Mouse (Mus musculus) brown adipose tissue, adult 24 weeks (tissue): ENCODE data around the gene Krcc1. TPM values are rescaled to one million over a fixed set of nuclear protein-coding genes. Genes with fewer than 3 reads are reported as not detected.
"Not testable (repeated sequence)": the region's sequence is repeated elsewhere in the genome, so short reads cannot be mapped to it uniquely, and the experiment has no call there.

ENCODE experiments used
- H3K27ac ChIP-seq: fragments of 200-500 bp; replicated peaks from 2 replicates; pipeline ENCODE4 v1.5.1; 2012; ENCODE audit warnings: low read depth, mild to moderate bottlenecking, low read length
- H3K4me1 ChIP-seq: fragments of 200-500 bp; 2 replicates; pipeline ENCODE4 v1.6.1; 2012; ENCODE audit warnings: low read length, mixed read lengths; ENCODE audit not compliant: control insufficient read depth, insufficient read depth, insufficient read length
- H3K4me3 ChIP-seq: fragments of 200-500 bp; 2 replicates; pipeline ENCODE4 v1.5.1; 2012; ENCODE audit warnings: low read depth, mild to moderate bottlenecking, low read length, moderate library complexity; ENCODE audit not compliant: insufficient read depth
- polyA plus RNA-seq: library from polyadenylated mRNA; stranded (reverse); fragments of >200 nt; gene quantifications from 2 replicates; pipeline ENCODE4 v1.2.4, GENCODE M21; 2012; ENCODE audit not compliant: missing spikeins, insufficient read depth, insufficient read length

The Krcc1 gene
- polyA plus RNA-seq, 1 experiment, result 201 TPM

GRCm38 (mm10) chr6:71274621-71275020 lies 3.1 kb downstream of the Krcc1 start:
- Histone ChIP-seq H3K4me1 (peaks cover 11% of the 10 kb centered on the region; the same call in 1 of the 2 replicates), H3K4me3 (no peak overlapping the region), H3K27ac (no peak overlapping the region)

- Histone ChIP-seq H3K4me1 (peaks cover 2% of the 10 kb centered on the region; the same call in 1 of the 2 replicates), H3K4me3 (no peak overlapping the region), H3K27ac (no peak overlapping the region)
Measured at GRCm38 (mm10) chr6:71279418-71279817, 7.9 kb downstream of the Krcc1 start.

GRCm38 (mm10) chr6:71293509-71293908 lies 22.0 kb downstream of the Krcc1 start:
- H3K27ac ChIP-seq, result no peak overlapping the region
- no peak overlapping the region for H3K4me3 ChIP-seq
- H3K4me1 ChIP-seq, result no peaks in the 10 kb centered on the region

- Histone ChIP-seq H3K27ac (no peak overlapping the region), H3K4me1 (no peaks in the 10 kb centered on the region), H3K4me3 (no peak overlapping the region)
Measured at GRCm38 (mm10) chr6:71295303-71295702, 23.8 kb downstream of the Krcc1 start.

GRCm38 (mm10) chr6:71298051-71298450 lies 26.6 kb downstream of the Krcc1 start:
- Histone ChIP-seq H3K4me1 (no peaks in the 10 kb centered on the region), H3K4me3 (no peak overlapping the region), H3K27ac (no peak overlapping the region)

- no peaks in the 10 kb centered on the region for H3K4me1 ChIP-seq
- H3K27ac ChIP-seq, result no peak overlapping the region
- H3K4me3 ChIP-seq, result no peak overlapping the region
Measured at GRCm38 (mm10) chr6:71298751-71299150, 27.3 kb downstream of the Krcc1 start.

- Histone ChIP-seq H3K4me3 (no peak overlapping the region), H3K4me1 (no peaks in the 10 kb centered on the region), H3K27ac (no peak overlapping the region)
Measured at GRCm38 (mm10) chr6:71302097-71302731, 30.7 kb downstream of the Krcc1 start.

- no peak overlapping the region for H3K4me3 ChIP-seq
- H3K4me1 ChIP-seq, result no peaks in the 10 kb centered on the region
- no peak overlapping the region for H3K27ac ChIP-seq
Measured at GRCm38 (mm10) chr6:71307486-71307885, 36.0 kb downstream of the Krcc1 start.

- H3K4me1 ChIP-seq, result no peaks in the 10 kb centered on the region
- no peak within 1 kb of the TSS for H3K4me3 ChIP-seq
- H3K27ac ChIP-seq, result no peak within 1 kb of the TSS
Measured at GRCm38 (mm10) chr6:71321826-71322283, 50.4 kb downstream of the Krcc1 start, which contains the start of gene Smyd1. Gene Smyd1 (minus strand): TSS chr6:71322233.

- no peak within 1 kb of the TSS for H3K27ac ChIP-seq
Measured at GRCm38 (mm10) chr6:71322491-71322921, 51.0 kb downstream of the Krcc1 start, which contains the start of gene Cd8b1. Gene Cd8b1 (plus strand): TSS chr6:71322788.

GRCm38 (mm10) chr6:71324816-71325215 lies 53.3 kb downstream of the Krcc1 start:
- H3K4me1 ChIP-seq, result no peaks in the 10 kb centered on the region
- no peak overlapping the region for H3K27ac ChIP-seq
- H3K4me3 ChIP-seq, result no peak overlapping the region

More at GRCm38 (mm10) chr6:71322491-71322921, 51.0 kb downstream of the Krcc1 start, which contains the start of gene Cd8b1:
- Histone ChIP-seq H3K4me1 (no peaks in the 10 kb centered on the region), H3K4me3 (no peak within 1 kb of the TSS)

GRCm38 (mm10) chr6:71329881-71330280 lies 58.4 kb downstream of the Krcc1 start:
- H3K27ac ChIP-seq, result no peak overlapping the region
- no peak overlapping the region for H3K4me3 ChIP-seq

GRCm38 (mm10) chr6:71330486-71330885 lies 59.0 kb downstream of the Krcc1 start:
- Histone ChIP-seq H3K27ac (no peak overlapping the region), H3K4me1 (no peaks in the 10 kb centered on the region), H3K4me3 (no peak overlapping the region)

More at GRCm38 (mm10) chr6:71329881-71330280, 58.4 kb downstream of the Krcc1 start:
- H3K4me1 ChIP-seq, result no peaks in the 10 kb centered on the region

GRCm38 (mm10) chr6:71331491-71331890 lies 60.0 kb downstream of the Krcc1 start:
- not testable (repeated sequence) for H3K4me3 ChIP-seq, H3K4me1 ChIP-seq, H3K27ac ChIP-seq

GRCm38 (mm10) chr6:71332236-71332965 lies 60.9 kb downstream of the Krcc1 start:
- Histone ChIP-seq H3K27ac (no peak overlapping the region), H3K4me3 (no peak overlapping the region), H3K4me1 (no peaks in the 10 kb centered on the region)
